Mouse (Mus musculus): ENCODE results near the gene Car5b. TPM values are rescaled to one million over a fixed set of nuclear protein-coding genes. Genes with fewer than 3 reads are reported as not detected.
A peak's percentile ranks its signal among the peaks of the same experiment; 100 is the strongest.

Car5b gene
- polyA plus RNA-seq (2015; fragmentation: Nextera tagmentation; extraction: Ambion mirVana): 1.0 and 1.2 TPM in 2 replicates

GRCm38 (mm10) chrX:164027607-164028289, at the start of gene Car5b:
Car5b (minus strand) TSS chrX:164027997.
- no peak within 1 kb of the TSS for H3K9ac ChIP-seq
- peak; percentile 89 for ATAC-seq (ENCODE audit: insufficient number of reproducible peaks, low FRiP score, low TSS enrichment, low read depth)
- H3K27me3 ChIP-seq: no peaks in the 10 kb centered on the region
- no peaks in the 10 kb centered on the region for H3K4me1 ChIP-seq
- peak within 1 kb of the TSS; percentile 49 for H3K4me2 ChIP-seq
- H3K9me3 ChIP-seq: no peaks in the 10 kb centered on the region
- H3K36me3 ChIP-seq: no peaks in the 10 kb centered on the region
- H3K27ac ChIP-seq: no peak within 1 kb of the TSS
- 13% methylated on average over 22 of the region's 22 CpGs for WGBS
- peak within 1 kb of the TSS; percentile 41 for H3K4me3 ChIP-seq

GRCm38 (mm10) chrX:164076040-164076775, 48.4 kb upstream of the Car5b start, which contains the start of gene Siah1b:
Siah1b (minus strand) TSS chrX:164076493.
- Histone ChIP-seq H3K4me2 (peak within 1 kb of the TSS; percentile 70), H3K9ac (peak within 1 kb of the TSS; percentile 48), H3K27ac (peak within 1 kb of the TSS; percentile 91), H3K27me3 (no peaks in the 10 kb centered on the region; the same call in 1 of the 2 replicates), H3K9me3 (no peaks in the 10 kb centered on the region), H3K4me3 (peak within 1 kb of the TSS; percentile 58), H3K4me1 (no peaks in the 10 kb centered on the region; the same call in 1 of the 2 replicates), H3K36me3 (no peaks in the 10 kb centered on the region; the same call in 1 of the 2 replicates)
- peak; percentile 98 for ATAC-seq (ENCODE audit: insufficient number of reproducible peaks, low FRiP score, low TSS enrichment, low read depth)
- WGBS: 22% methylated on average over 54 of the region's 54 CpGs

- Histone ChIP-seq H3K27ac (no peak overlapping the region), H3K9me3 (no peaks in the 10 kb centered on the region), H3K36me3 (no peaks in the 10 kb centered on the region; the same call in 1 of the 2 replicates), H3K4me1 (no peaks in the 10 kb centered on the region), H3K9ac (no peak overlapping the region), H3K4me3 (no peak overlapping the region), H3K4me2 (no peak overlapping the region), H3K27me3 (no peaks in the 10 kb centered on the region)
- ATAC-seq (ENCODE audit: insufficient number of reproducible peaks, low FRiP score, low TSS enrichment, low read depth): no peak
- WGBS: 79% methylated on average over 4 of the region's 4 CpGs
Measured at GRCm38 (mm10) chrX:164068968-164069367, 41.2 kb upstream of the Car5b start.

DNA sequence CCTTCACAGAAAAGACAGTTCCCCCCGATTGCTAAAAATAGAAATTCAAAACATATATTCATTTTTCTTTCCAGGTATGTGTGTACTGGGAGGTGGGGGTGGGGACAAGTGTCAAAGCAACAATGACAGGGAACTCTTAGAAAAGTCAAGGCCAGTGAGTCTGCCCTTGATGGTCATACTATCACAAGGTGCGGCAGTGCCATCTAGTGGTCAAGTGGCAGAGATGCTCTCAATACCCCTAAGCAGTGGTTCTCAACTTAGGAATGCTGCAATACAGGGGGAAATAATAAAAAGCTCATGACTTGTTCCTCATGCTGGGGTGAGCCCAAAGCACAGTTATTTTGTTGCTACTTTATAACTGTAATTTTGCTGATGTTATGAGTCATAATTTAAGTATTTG, 38.4 kb upstream of the Car5b start:
- 23% methylated on average over 2 of the region's 2 CpGs for WGBS
- no peak overlapping the region for H3K4me2 ChIP-seq
- no peaks in the 10 kb centered on the region for H3K36me3 ChIP-seq
- no peak overlapping the region for H3K27ac ChIP-seq
- H3K9ac ChIP-seq: no peak overlapping the region
- H3K4me3 ChIP-seq: no peak overlapping the region
- no peaks in the 10 kb centered on the region for H3K9me3 ChIP-seq
- H3K4me1 ChIP-seq: no peaks in the 10 kb centered on the region
- ATAC-seq (ENCODE audit: insufficient number of reproducible peaks, low FRiP score, low TSS enrichment, low read depth): no peak
- H3K27me3 ChIP-seq: no peaks in the 10 kb centered on the region

DNA sequence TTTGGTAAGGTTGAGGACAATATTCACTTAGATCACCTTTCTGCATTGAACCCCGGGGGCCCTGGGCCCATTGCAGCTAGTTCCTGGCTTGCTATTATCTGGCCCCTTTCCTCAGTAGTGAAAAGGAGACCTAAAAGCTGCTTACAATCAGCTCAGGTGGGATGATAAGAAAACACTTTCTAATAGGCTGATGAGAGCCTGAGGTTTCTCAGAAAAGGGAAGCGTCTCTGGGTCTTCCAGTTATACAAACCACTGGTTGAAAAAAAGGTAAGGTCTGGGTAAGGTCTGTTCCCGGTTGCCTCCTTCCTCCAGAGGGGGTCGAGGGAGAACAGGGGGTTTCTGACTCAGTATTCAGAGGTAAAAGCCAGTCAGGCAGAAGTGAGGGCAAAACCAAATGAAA, 31.3 kb upstream of the Car5b start:
- Histone ChIP-seq H3K9ac (no peak overlapping the region), H3K4me1 (no peaks in the 10 kb centered on the region), H3K4me2 (no peak overlapping the region), H3K9me3 (no peaks in the 10 kb centered on the region), H3K4me3 (no peak overlapping the region), H3K27me3 (peaks cover under 1% of the 10 kb centered on the region; the same call in 1 of the 2 replicates), H3K27ac (no peak overlapping the region), H3K36me3 (no peaks in the 10 kb centered on the region)
- 71% methylated on average over 4 of the region's 4 CpGs for WGBS
- no peak for ATAC-seq (ENCODE audit: insufficient number of reproducible peaks, low FRiP score, low TSS enrichment, low read depth)

- H3K9ac ChIP-seq: no peak overlapping the region
- peaks cover 3% of the 10 kb centered on the region; the same call in 1 of the 2 replicates for H3K27me3 ChIP-seq
- no peaks in the 10 kb centered on the region for H3K36me3 ChIP-seq
- no peaks in the 10 kb centered on the region for H3K9me3 ChIP-seq
- H3K27ac ChIP-seq: no peak overlapping the region
- H3K4me1 ChIP-seq: no peaks in the 10 kb centered on the region
- ATAC-seq (ENCODE audit: insufficient number of reproducible peaks, low FRiP score, low TSS enrichment, low read depth): no peak
- no peak overlapping the region for H3K4me2 ChIP-seq
- 82% methylated on average over 3 of the region's 3 CpGs for WGBS
- H3K4me3 ChIP-seq: no peak overlapping the region
Measured at GRCm38 (mm10) chrX:164058523-164058922, 30.7 kb upstream of the Car5b start.

GRCm38 (mm10) chrX:164055726-164056125, 27.9 kb upstream of the Car5b start:
- Histone ChIP-seq H3K4me3 (no peak overlapping the region), H3K9ac (no peak overlapping the region), H3K4me1 (no peaks in the 10 kb centered on the region), H3K9me3 (no peaks in the 10 kb centered on the region), H3K36me3 (no peaks in the 10 kb centered on the region), H3K27ac (no peak overlapping the region), H3K4me2 (no peak overlapping the region), H3K27me3 (peaks cover 3% of the 10 kb centered on the region; the same call in 1 of the 2 replicates)
- no peak for ATAC-seq (ENCODE audit: insufficient number of reproducible peaks, low FRiP score, low TSS enrichment, low read depth)
- 87% methylated on average over 4 of the region's 4 CpGs for WGBS

GRCm38 (mm10) chrX:164046736-164047135, 18.9 kb upstream of the Car5b start:
- Histone ChIP-seq H3K4me3 (no peak overlapping the region), H3K4me1 (no peaks in the 10 kb centered on the region), H3K27me3 (no peaks in the 10 kb centered on the region), H3K4me2 (no peak overlapping the region), H3K36me3 (no peaks in the 10 kb centered on the region), H3K27ac (no peak overlapping the region), H3K9me3 (no peaks in the 10 kb centered on the region), H3K9ac (no peak overlapping the region)
- 68% methylated on average over 2 of the region's 2 CpGs for WGBS
- ATAC-seq (ENCODE audit: insufficient number of reproducible peaks, low FRiP score, low TSS enrichment, low read depth): no peak

DNA sequence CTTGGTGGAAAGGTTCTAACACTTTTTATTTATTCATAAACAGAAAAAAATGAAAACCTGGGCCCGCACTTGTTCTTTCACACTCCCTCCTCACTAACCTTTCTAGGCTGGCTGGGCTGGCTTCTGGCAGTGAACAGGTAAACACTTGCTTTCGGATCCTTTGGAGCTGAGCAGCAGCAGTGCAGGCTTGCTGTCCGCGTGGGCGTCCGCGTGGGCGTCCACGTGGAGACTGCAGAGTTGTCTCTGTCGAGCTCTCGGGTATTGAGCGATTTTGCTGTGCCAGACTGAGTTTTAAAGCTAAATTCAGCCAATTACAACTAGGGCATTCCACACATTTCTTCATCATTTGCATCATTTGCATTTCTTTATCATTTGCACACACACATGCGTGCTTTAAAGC, 14.3 kb upstream of the Car5b start:
- Histone ChIP-seq H3K4me3 (no peak overlapping the region), H3K27me3 (peaks cover 3% of the 10 kb centered on the region; the same call in 1 of the 2 replicates), H3K27ac (no peak overlapping the region), H3K9me3 (no peaks in the 10 kb centered on the region), H3K4me2 (no peak overlapping the region), H3K4me1 (no peaks in the 10 kb centered on the region), H3K36me3 (no peaks in the 10 kb centered on the region), H3K9ac (no peak overlapping the region)
- WGBS: 60% methylated on average over 13 of the region's 13 CpGs
- ATAC-seq (ENCODE audit: insufficient number of reproducible peaks, low FRiP score, low TSS enrichment, low read depth): no peak

DNA sequence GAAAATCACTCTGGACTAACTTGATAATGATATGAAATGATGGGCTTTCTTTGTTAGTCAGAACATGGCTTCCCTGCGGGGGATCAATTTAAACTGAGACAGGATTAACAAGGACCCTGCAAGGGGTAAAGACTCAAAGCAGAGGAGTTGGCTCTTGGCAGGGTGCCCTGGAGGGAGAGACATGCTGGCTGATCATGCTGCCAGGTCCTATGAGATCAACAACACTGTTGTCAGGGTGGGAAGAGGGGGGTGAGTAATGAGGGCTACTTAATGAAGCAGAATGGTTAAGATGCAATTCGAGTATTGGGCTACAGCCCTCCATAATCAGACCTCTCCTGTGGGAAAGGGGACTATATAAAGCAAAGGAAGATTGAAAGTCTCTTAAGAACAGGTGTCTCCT, 11.1 kb upstream of the Car5b start:
- Histone ChIP-seq H3K4me1 (no peaks in the 10 kb centered on the region), H3K9me3 (no peaks in the 10 kb centered on the region), H3K27me3 (peaks cover 3% of the 10 kb centered on the region; the same call in 1 of the 2 replicates), H3K4me2 (no peak overlapping the region), H3K27ac (no peak overlapping the region), H3K36me3 (no peaks in the 10 kb centered on the region), H3K4me3 (no peak overlapping the region), H3K9ac (no peak overlapping the region)
- ATAC-seq (ENCODE audit: insufficient number of reproducible peaks, low FRiP score, low TSS enrichment, low read depth): no peak
- 47% methylated on average over 2 of the region's 2 CpGs for WGBS

DNA sequence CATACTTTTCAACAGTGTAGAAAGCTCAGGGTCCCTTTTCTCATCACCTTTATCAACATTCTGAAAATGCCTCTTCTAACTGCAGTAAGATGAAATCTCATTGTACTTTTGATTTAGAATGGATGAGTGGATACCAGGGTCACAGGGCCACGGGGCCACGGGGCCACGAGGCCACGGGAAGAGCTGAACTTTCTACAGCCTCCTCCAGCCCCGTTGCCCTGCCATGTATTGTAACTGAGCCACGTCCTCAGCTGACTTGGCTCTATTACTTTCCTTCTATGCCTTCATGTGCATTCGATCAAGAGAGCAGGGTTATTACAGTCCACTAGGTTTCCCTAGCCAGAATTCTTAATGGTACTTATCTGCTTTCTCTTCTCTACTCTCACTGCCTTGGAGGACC, 8.1 kb upstream of the Car5b start:
- H3K27me3 ChIP-seq: peaks cover 3% of the 10 kb centered on the region; the same call in 1 of the 2 replicates
- WGBS: 88% methylated on average over 7 of the region's 7 CpGs
- no peak for ATAC-seq (ENCODE audit: insufficient number of reproducible peaks, low FRiP score, low TSS enrichment, low read depth)

DNA sequence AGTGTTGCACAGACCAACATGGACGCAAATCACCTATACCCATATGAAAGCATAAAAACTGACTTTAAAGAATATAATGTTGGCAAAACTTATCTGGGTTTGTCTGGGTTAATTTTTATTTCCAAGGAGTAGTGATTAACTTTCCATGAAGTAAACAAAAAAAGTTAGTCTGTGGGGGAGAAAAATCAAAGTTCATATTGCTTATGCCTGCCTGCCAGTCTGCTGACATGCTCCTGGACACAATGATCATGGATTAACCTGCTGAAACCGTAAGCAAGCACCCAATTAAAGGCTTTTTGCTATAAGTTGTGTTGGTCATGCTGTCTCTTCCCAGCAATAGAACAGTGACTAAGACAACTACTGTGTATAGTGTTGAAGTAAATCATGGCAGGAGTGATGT, 7.6 kb upstream of the Car5b start:
- Histone ChIP-seq H3K4me1 (no peaks in the 10 kb centered on the region), H3K9ac (no peak overlapping the region), H3K4me3 (no peak overlapping the region), H3K36me3 (no peaks in the 10 kb centered on the region), H3K9me3 (no peaks in the 10 kb centered on the region), H3K27me3 (peaks cover 3% of the 10 kb centered on the region; the same call in 1 of the 2 replicates), H3K4me2 (no peak overlapping the region), H3K27ac (no peak overlapping the region)
- WGBS: 81% methylated on average over 2 of the region's 2 CpGs
- no peak for ATAC-seq (ENCODE audit: insufficient number of reproducible peaks, low FRiP score, low TSS enrichment, low read depth)

More for the DNA sequence above, 8.1 kb upstream of the Car5b start:
- Histone ChIP-seq H3K36me3 (no peaks in the 10 kb centered on the region), H3K27ac (no peak overlapping the region), H3K4me1 (no peaks in the 10 kb centered on the region), H3K4me2 (no peak overlapping the region), H3K9me3 (no peaks in the 10 kb centered on the region), H3K4me3 (no peak overlapping the region), H3K9ac (no peak overlapping the region)
